ENCODE assay signal across 27 mouse cellular contexts in the genomic region with DNA sequence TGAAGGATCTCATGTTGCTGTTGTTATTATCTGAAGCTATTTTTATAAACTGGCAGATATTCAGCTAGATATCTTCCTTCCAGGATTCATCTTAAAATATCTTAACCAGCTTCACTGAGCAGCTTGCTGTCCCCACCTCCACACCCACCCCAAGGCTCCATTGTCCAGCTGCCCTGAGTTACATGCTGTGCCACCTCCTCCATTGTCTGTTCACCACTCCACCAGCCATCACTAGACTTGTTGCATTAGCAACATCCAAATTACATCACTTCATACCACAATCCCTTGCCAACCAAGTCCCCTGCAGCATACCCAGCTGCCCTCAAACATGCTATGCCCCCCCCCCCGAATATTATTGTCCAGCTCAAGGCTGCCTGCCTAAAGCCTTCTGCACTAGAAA.
"Had no signal": no experiment of that assay in that cellular context is flagged by ENCODE, and none has a peak within 500 bp of the region (broad histone marks: within the 10 kb centered on the region; RNA-seq: fewer than 3 reads in every experiment).

No protein-coding gene starts in this region.

- H3K27me3 ChIP-seq: heart, embryonic 13.5 days; heart, embryonic 15.5 days; hindbrain, embryonic 12.5 days; hindbrain, embryonic 15.5 days; kidney, embryonic 15.5 days; limb, embryonic 12.5 days; liver, embryonic 13.5 days had no signal

- H3K4me2 ChIP-seq: heart, embryonic 11.5 days; heart, embryonic 13.5 days; heart, embryonic 15.5 days; hindbrain, embryonic 12.5 days; hindbrain, embryonic 15.5 days; kidney, embryonic 15.5 days; limb, embryonic 12.5 days; liver, embryonic 11.5 days; liver, embryonic 13.5 days had no signal

- H3K4me1 ChIP-seq: heart, embryonic 13.5 days; hindbrain, embryonic 12.5 days; hindbrain, embryonic 15.5 days; kidney, embryonic 15.5 days; limb, embryonic 10.5 days; limb, embryonic 12.5 days; liver, embryonic 13.5 days had no signal

- H3K36me3 ChIP-seq: heart, embryonic 13.5 days; heart, embryonic 15.5 days; hindbrain, embryonic 12.5 days; hindbrain, embryonic 15.5 days; kidney, embryonic 15.5 days; limb, embryonic 10.5 days; limb, embryonic 12.5 days; liver, embryonic 13.5 days had no signal

- H3K4me3 ChIP-seq: heart, adult 2 months; heart, embryonic 13.5 days; heart, embryonic 15.5 days; hindbrain, embryonic 12.5 days; hindbrain, embryonic 15.5 days; kidney, embryonic 15.5 days; limb, embryonic 10.5 days; limb, embryonic 12.5 days; liver, embryonic 13.5 days had no signal

- H3K9me3 ChIP-seq: heart, embryonic 13.5 days; heart, embryonic 15.5 days; hindbrain, embryonic 15.5 days; kidney, embryonic 15.5 days; limb, embryonic 10.5 days; limb, embryonic 12.5 days; liver, embryonic 13.5 days had no signal

- ATAC-seq: hindbrain, postnatal 0 days; intestine, embryonic 16.5 days had no signal

- DNase-seq: gastrocnemius, postnatal 14 days; gastrocnemius, postnatal 36 days; heart, adult 11 months; heart, adult 2 months; heart, postnatal 14 days; heart, postnatal 36 days; kidney, adult 11 months; kidney, adult 2 months; kidney, adult 9 months; kidney, postnatal 14 days; kidney, postnatal 36 days; layer of hippocampus, adult 9-11 months; layer of hippocampus, postnatal 36 days; liver; liver, embryonic 13.5 days had no signal

- H3K9ac ChIP-seq: heart, embryonic 13.5 days; heart, embryonic 15.5 days; hindbrain, embryonic 12.5 days; hindbrain, embryonic 15.5 days; kidney, embryonic 15.5 days; limb, embryonic 12.5 days; liver, embryonic 13.5 days had no signal

- H3K27ac ChIP-seq: heart, adult 2 months; heart, embryonic 13.5 days; heart, embryonic 15.5 days; hindbrain, embryonic 12.5 days; hindbrain, embryonic 15.5 days; hindbrain, postnatal 0 days; kidney, embryonic 15.5 days; kidney, postnatal 0 days; limb, embryonic 10.5 days; limb, embryonic 12.5 days; liver, embryonic 13.5 days had no signal
